Comparison of ENCODE assay signal across 24 mouse cellular contexts in the genomic region with DNA sequence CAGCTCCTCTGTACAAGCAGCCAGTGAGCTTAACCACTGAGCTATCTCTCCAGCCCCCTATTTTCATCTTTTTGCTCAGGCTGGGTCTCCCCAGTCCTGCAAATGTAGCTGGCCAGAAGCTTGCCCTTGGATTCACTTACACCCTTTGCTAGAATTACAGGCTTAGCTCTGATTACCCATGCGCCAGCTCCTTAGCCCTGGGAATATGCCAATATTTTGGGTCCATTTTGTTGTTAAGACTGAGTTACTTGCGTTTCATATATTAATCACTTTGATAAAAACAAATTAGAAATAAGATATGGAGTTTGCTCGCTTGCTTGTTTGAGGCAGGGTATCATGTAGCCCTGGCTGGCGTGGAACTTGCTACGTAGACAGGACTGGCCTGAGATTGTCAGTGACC.
"Had no signal": no experiment of that assay in that cellular context is flagged by ENCODE, and none has a peak within 500 bp of the region (broad histone marks: within the 10 kb centered on the region; RNA-seq: fewer than 3 reads in every experiment).

No protein-coding gene starts in this region.

- H3K4me1 ChIP-seq: intestine, embryonic 15.5 days had no signal

- H3K27me3 ChIP-seq: heart, embryonic 12.5 days; hindbrain, embryonic 12.5 days; intestine, embryonic 15.5 days; limb, embryonic 13.5 days; limb, embryonic 15.5 days; liver, embryonic 12.5 days had no signal

- H3K9me3 ChIP-seq: heart, embryonic 10.5 days; heart, embryonic 12.5 days; hindbrain, embryonic 10.5 days; hindbrain, embryonic 12.5 days; intestine, embryonic 15.5 days; limb, embryonic 13.5 days; limb, embryonic 15.5 days; liver, embryonic 12.5 days had no signal

- H3K27ac ChIP-seq: heart, embryonic 10.5 days; hindbrain, embryonic 10.5 days; hindbrain, embryonic 12.5 days; hindbrain, embryonic 14.5 days; intestine, embryonic 15.5 days; layer of hippocampus, adult 2 months; left cerebral cortex, adult 2 months; limb, embryonic 13.5 days; limb, embryonic 15.5 days; liver, embryonic 12.5 days had no signal

- H3K36me3 ChIP-seq: heart, embryonic 10.5 days; hindbrain, embryonic 10.5 days; hindbrain, embryonic 12.5 days; intestine, embryonic 15.5 days; limb, embryonic 13.5 days had no signal

- H3K9ac ChIP-seq: heart, embryonic 12.5 days; hindbrain, embryonic 12.5 days; hindbrain, embryonic 14.5 days; intestine, embryonic 15.5 days; limb, embryonic 13.5 days; limb, embryonic 15.5 days; liver, embryonic 12.5 days had no signal

- DNase-seq: gastrocnemius, postnatal 10 days; gastrocnemius, postnatal 25 days; heart, adult 18-20 months; heart, postnatal 10 days; heart, postnatal 4 days; kidney, adult 18-20 months; kidney, adult 8-10 months; kidney, postnatal 10 days; kidney, postnatal 4 days; left cerebral cortex, postnatal 4 days had no signal

- ATAC-seq: hindbrain, embryonic 16.5 days; inflammation-experienced regulatory T-cells, adult 6 months; intestine, embryonic 15.5 days; intestine, postnatal 0 days; liver, embryonic 12.5 days had no signal

- H3K4me2 ChIP-seq: heart, embryonic 12.5 days; hindbrain, embryonic 12.5 days; hindbrain, embryonic 14.5 days; intestine, embryonic 15.5 days; limb, embryonic 13.5 days; limb, embryonic 15.5 days; liver, embryonic 12.5 days had no signal

- H3K4me3 ChIP-seq: heart, embryonic 10.5 days; heart, embryonic 12.5 days; hindbrain, embryonic 10.5 days; hindbrain, embryonic 12.5 days; intestine, embryonic 15.5 days; layer of hippocampus, adult 2 months; left cerebral cortex, adult 2 months; limb, embryonic 13.5 days; limb, embryonic 15.5 days; liver, embryonic 12.5 days had no signal
